Mouse (Mus musculus): ENCODE results near the gene Fam57b.

The Fam57b gene

DNA sequence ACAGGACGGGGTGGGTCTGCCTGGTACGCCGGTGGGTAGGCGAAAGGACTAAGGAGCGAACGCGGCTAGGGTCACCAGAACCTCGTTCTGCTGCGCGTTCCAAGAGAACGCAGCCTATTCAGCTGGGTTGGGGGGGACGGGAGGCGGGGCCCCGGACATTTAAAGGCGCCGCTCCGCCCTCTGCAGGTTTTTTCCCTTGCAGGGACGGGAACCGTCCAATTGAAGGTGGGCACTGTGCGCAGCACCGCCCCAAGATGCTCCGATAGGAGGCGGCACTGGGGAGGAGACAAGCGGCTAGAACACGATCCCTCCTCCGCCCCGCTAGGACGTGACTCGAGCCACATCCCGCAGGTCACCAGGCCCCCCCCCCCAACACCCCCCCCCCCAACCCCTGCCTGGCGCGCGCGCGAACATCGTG is 1.6 kb downstream of the Fam57b start:
- peak; percentile 89 for DNase-seq (ENCODE audit: low read depth, low spot score)

DNA sequence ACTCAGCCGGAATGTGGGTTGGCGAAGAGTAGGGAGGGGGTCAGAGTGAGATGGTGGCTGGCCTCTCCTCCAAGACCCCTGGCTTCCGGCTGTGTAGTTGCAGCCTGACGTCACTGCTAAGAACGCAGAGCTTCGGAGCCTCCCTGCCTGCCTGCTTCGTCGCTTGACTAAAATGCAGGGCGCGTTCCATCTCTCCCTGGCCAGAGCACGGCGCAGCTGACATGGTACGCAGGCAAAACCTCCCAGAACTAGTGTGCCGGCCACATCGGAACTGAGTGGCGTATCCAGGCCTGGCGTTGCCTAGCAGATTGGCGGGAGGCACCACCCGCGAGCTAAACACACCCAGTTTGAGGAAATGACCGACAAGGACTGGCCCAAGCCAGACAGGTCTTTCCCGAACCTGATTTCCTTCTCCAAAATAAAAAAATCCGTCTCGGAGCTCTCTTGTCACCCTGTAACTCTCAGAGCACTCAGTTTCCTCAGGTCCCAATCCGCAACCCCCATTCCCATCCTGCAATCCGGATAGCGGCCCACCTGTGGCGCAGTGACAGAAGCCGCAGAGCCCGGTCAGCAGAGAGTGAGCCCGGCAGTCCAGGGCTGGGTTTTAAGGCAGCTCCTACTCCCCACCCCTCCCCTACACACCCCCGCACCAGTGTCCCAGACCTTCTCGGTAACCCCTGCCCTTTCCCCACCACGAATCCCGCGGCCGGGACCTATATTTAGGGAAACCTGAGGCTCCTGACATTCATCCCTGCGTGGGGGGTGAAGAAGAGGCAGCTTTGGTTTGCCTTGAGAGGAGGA is 2.2 kb downstream of the Fam57b start:
- peak; percentile 70 for DNase-seq (ENCODE audit: low read depth, low spot score)

DNA sequence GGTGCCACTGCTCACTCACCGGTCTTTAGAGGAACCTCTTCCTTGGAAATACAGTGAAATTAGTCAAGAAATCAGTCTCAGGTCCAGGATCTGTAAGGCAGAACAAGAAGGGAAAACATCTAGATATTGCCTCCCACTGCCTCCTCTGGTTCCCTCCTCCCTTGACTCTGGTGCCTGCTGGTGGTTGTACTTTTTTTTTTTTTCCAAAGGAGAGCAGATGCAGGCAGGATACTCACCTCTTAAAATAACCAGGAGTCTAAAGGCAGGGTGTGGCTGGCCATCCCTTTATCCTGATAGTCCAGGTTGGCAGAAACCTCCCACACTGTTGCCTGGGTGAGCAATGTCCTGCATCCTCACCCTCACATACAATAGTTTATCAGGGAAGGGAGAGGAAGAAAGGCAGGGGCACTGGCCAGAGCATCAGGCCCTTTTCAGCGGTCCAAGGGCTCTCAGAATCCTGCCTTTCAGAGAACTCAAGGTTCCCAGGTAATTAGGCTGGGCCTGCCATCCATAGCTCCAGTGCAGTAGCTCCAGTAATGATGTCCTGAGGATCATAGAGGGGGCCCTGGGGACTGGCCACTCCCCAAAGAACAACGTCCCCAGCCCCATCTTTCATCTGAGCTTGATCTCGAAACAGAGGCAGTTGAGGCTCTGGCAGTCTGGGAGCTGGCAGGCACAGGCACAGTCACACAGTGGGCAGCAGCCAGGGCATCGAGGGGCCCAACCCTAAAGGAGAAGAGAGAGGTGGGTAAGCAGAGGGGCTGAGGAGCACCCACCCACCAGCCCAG is 3.0 kb downstream of the Fam57b start:
- DNase-seq (ENCODE audit: low read depth, low spot score), result no peak

DNA sequence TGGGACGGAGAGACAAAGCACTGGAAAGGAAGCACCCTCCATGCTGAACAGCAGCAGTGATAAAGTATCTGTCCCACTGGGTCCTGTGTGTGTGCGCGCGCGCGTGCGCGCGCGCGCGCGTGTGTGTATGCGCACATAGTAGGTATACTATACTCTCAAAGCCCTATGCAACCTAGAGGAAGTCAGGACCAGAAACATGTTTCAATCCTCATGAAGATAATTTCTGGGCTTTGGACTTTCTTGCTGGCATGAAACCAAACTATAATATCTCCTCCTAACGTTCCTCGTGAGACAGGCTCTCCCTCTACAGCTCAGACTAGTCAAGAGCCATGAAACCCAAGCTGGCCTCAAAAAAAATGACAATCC is 3.6 kb downstream of the Fam57b start:
- no peak for DNase-seq (ENCODE audit: low read depth, low spot score)

DNA sequence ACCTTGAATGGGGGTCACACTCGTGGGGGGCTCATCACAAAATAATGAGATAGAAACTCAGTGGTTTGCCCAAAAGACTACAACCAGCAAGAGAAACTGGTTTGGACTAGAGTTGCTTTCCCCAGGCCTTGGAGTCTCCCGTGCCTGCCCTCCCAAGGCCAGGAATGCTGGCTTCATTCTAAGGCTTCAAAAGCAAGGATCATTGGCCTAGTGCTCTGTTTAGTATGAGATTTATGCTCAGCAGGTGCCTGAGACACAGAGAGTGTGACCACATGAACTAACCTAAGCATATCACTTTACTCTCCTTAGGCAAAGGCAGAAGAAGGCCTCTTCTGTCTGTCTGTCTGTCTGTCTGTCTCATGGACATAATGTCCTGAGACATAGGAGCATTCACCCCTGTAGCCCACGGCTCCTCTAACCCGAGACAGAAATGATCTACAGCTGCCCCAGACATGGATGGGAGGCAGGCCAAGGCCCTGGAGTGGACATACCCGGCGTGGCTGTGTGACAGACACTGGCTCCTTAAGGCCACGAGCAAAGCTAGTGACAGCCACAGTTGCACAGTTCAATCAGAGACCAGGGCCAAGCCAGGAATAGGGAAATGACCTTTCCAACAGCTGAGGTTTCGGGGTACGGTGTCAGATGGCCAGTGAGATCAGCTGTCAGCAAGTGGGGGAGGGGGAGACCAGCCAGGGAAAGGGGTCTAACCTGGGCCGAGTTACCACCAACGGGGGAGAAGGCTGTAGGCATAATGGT is 4.8 kb downstream of the Fam57b start:
- no peak for DNase-seq (ENCODE audit: low read depth, low spot score)

DNA sequence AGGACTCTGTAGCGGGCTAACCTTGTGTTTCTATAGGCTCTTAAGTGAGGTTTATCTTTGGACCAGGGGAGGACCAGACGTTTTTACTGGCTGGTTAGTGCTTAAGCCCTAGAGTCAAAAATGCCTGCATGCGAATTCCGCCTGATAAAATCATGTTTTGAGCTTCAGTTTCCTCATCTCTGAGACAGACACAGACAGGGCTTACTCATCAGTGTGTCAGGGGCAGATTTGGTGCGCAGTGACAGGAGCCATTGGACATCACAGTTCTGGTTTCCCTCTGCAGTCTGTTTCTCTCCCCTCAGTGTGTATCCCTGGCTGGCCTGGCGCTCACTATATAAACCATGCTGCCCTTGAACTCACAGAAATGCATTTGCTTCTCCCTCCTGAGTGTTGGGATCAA is 5.7 kb downstream of the Fam57b start:
- no peak for DNase-seq (ENCODE audit: low read depth, low spot score)

DNA sequence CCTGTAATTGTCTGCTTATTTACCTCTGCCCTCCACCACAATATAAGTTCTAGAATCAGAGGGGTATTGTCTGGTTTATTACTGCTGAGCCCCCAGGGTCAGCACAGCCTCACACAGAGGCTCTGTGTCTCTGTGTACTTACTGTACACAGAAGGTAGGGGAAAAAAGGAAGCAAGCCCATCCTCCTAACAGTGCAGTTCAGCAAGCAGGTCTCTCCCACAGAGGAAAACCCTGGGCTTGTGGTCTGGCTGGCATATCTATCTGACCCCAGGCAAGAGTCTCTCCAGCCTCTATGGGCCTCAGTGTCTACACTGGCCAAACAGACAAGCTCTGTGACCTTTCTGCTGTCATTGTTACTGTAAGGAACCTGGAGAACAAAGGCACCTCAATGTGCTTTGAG is 6.3 kb downstream of the Fam57b start:
- no peak for DNase-seq (ENCODE audit: low read depth, low spot score)

DNA sequence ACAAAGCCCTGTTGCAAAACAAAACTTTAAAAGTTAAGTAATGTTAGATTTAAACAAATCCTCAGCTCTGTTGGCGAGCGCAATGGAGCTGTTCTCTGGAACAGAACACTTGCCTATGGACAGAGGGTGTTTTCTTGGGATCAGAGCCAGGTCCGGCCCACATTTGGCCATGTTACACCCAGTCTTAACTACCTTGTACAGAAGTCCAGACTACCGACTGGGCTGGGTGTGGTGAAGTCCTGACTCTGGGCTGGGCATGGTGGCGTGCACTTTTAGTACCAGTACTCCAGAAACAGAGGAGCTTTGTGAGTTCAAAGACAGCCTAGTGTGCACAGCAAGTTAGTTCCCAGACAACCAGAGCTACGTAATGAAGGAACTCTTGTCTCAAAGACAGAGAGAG is 9.5 kb downstream of the Fam57b start:
- DNase-seq (ENCODE audit: low read depth, low spot score), result no peak

DNA sequence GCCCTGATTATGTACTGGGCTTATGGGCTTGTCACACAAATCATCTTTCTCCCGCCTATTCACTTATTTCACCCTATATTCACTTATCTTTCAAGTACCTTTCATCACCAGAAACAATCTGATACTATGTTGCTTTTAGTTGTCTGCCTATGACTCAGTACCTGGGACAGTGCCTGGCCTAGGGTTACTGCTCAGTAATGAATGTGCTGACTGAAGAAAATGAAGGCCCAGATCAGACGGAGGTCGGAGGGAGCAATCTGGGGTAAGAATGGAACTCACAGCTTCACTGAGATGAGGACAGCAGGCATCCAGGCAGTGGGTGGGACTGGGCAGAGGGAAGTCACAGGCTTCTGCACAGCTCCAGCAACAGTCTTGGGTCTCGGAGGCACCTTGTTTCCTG is 9.9 kb downstream of the Fam57b start:
- DNase-seq (ENCODE audit: low read depth, low spot score), result no peak

DNA sequence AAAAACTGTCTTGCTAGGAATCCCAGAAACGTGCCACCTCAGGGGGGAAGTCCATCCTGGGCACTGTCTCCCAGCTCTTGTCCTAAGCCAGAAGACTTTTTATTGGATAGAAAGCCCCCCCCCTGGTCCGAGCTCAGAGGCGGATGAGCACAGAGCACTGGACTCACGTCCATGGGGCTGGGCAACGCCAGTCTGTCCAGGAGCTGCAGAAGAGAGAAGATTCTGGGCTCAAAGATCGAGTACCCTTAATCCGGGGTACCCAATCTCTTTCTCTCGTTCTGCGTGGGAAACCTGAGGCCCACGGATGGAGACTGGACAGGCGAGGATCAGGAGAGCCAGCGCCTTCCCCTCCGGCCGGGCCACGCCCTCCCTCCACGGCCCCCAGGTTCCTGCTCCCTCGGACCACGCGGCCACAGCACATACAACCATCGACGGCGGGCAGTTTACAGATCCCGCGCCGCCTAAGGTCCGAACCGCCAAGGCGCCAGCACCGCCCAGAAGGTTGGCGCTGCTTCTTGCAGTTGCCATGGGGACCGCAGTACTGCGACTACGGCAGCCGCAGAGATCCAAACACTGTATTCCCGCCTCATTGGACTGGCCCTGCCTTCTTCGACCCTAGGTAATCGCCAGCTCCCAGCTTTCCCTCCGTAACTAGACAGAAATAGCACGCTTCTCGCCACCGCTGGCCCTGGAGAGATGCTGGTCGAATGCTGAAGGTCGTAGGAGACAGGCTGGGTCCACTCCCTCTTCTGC is 11.4 kb downstream of the Fam57b start:
- no peak for DNase-seq (ENCODE audit: low read depth, low spot score)

DNA sequence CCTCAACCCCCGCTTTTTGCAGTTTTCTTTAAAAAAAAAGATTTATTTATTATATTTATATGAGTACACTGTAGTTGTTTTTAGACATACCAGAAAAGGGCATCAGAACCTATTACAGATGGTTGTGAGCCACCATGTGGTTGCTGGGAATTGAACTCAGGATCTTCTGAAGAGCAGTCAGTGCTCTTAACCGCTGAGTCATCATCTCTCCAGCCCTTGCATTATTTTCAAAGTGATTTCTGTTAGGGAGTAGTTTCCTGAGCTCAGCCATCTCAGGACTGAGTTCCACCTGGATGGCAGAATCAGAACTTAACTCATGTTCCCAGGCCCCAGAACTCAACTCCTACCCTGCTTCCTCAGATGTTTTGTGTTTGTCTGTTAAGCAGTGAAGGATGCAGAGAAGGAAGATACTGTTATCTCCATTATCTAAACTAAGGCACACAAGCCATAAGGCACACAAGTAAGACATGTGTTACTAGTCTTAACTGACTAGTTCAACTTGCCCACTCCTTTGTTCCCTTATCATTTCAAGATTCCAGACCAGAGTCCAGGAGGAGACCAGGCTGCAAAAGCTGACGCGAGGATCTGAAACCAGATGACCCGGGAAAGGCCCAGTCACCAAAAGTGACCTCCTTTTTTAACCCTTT is 12.4 kb downstream of the Fam57b start:
- no peak for DNase-seq (ENCODE audit: low read depth, low spot score)

DNA sequence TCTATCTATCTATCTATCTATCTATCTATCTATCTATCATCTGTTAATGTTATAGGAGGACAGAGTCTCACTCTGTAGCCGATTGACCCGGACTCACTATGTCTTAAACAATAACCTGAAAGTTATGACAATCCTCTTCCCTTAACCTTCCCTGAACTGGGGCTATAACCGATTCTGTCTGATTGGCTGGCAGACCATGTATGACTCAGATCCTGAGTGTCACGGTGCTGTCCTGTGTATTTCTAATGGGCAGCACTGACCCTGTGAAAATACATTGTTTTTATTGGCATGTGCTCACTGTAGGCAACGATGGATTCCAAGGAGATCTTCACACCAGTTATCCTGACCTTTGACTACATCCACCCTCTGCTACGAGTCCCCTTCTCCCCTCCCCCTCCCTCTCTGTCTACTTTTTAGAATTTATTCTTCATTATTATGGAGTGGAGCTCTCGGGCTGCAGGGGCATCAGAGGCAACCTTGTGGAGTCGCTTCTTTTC is 18.3 kb downstream of the Fam57b start:
- no peak for DNase-seq (ENCODE audit: low read depth, low spot score)

DNA sequence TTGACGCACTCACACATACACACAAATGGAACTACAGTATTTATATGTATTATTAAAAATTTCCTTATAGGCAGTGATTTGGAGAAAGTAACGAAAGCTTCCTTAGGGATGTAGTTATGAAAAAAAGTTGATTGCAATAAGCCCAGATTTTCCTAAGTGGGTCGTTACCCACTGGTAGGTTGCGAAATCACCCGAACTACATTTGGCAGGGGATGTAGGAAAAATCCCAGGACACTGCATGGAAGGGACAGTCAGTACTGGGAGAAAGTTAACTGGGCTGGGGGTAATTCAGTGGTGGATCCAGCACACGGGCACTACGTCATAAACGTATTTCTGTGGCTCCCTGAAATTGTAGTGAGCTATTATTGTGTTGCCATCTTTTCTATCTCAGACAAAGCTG is 19.0 kb downstream of the Fam57b start:
- no peak for DNase-seq (ENCODE audit: low read depth, low spot score)

DNA sequence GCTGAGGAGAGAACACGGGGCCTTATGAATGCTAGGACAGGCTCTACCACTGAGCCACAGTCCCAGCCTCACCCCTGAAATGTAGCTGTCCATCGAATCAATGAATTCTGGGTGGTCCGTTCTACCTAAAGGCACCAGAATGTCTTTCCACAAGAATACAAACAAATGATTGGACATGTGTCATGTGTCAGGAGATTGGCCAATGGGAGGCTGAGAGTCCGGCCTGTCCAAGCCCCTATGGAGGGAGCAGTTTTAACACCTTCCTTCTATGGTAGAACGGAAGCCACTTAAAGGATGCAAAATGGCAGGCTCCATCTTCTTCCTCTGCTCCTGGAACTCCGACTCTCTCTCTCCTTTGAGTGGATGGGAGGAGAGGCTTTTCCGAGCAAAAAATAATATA is 20.1 kb downstream of the Fam57b start:
- no peak for DNase-seq (ENCODE audit: low read depth, low spot score)

DNA sequence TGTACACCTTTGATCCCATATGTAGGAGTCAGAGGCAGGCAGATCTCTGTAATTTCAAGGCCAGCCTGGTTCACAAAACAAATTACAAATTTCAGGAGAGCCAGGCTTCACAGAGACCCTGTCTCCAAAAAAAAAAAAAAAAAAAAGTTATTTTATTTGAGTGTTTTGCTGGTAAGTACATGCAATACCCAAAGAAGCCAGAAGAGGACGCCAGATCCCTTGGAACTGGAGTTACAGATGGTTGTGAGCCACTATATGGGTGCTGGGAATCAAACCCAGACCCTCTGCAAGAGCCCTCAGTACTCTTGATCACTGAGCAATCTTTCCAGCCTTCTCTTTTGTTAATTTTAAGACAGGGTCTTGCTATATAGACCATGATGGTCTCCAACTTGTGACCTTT is 21.4 kb downstream of the Fam57b start:
- no peak for DNase-seq (ENCODE audit: low read depth, low spot score)

DNA sequence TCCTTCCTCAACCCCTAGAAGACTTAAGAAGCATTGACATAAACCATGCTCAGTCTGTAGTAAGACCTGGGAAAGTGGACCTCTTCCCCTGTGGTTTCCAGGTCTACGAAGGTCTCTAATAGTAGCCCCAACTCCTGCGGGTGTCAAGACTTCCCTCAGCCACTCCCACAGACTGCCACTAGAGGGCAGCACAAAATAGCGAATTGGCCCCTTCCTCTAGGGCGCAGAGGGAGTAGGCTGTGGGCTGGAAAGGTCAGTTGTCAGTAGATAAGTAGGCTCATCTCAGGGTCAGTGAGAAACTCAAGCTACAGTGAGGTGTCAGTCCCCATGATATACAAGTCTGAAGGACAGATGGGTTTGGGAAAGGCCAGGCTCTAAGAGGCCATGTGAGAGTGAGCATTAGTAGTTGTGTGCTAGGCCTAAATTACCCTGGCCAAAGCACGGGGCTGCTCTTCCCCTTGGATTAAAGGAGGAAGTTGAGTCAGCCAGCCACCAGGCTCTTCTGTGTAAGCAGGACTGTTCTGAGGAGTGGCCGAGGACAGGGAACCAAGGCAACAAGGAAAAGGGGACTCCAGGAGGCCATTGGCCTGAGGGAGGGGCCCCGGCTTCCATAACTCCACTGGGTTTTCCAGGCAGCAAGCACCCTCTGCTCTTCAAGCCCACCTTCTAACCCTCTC is 24.5 kb downstream of the Fam57b start:
- DNase-seq (ENCODE audit: low read depth, low spot score), result peak; percentile 90

DNA sequence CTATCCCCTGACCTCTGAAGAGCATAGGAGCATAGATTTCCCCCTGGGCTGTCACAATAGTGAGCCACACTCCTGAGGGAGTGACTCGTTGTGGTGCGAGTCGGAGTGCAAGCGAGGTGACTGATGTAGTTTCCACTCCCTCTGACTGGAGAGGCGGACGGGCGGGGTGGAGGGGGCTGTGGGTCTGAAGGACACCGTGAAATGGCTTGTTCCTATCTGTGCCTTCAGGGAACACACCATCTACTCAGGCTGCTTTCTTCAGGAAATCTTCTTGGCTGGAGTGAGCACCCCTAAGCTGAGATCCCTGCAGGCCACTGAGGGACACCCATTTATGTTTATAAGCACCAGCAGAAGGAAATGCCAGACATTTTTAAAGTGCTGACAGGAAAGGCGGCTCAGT is 25.3 kb downstream of the Fam57b start:
- no peak for DNase-seq (ENCODE audit: low read depth, low spot score)

DNA sequence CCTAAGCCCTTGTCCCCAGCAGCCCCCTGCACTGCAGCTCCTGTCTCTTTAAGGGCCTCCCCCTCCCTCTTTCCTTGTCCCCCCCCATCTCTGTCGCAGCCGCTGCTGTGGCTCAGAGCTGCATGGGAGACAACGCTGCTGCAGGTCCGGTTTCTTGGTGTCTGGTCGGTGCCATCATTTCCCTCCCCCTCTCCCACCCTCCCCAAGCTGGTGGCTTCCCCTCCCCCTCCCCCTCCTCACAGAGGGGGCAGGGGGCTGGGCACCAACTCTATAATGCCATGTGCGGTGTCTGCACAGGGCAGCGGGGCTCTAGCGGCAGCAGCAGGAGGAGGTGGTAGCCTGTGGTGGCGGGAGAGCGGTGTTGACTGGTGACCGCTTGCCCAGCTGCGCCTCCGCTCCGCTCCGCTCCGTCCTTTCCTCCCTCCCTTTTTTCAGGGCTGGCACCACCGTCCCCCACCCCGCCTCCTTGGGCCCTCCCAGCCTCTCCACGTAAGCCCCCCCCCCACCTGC is 25.8 kb downstream of the Fam57b start:
- DNase-seq (ENCODE audit: low read depth, low spot score), result peak; percentile 49

DNA sequence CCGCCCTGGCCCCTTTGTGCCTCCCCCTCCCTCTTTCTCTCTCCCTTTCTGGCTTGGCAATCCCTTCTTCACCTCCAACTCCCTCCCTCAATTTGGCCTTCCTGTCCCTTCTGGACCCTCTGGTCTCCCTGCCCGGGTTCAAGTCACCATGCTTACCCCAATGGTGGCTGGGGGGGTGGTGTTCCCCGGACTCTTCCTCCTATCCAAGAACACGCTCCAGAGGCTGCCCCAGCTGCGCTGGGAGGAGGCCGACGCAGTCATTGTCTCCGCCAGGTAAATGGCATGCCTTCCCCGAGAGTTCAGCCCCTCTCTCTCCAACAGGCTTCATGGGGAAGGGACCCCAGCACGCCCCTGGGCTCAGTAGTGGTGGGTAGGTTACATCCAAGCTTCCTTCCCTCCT is 26.5 kb downstream of the Fam57b start:
- no peak for DNase-seq (ENCODE audit: low read depth, low spot score)

DNA sequence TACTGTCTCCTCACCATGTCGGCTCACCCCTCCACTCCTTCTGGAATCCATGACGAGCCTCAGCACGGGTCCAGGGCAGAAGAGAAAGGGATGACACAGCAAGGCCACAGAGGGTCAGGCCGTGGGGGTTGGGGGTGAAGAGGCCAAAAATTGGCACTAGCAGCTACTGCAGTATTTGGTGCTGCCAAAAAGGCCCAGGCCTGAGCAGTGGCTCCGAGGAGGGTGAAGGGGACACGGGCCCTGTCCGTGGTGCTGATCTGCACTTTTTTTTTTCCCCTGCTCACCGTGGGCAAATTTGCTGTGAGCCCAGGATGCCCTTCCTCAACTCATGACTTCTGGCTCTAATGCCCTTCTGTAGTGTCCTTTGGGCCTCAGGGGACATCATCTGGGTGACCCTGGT is 27.9 kb downstream of the Fam57b start:
- no peak for DNase-seq (ENCODE audit: low read depth, low spot score)

Measured in retina, postnatal 7 days (tissue).